Mouse (Mus musculus) CH12.LX (cell line): ENCODE data around the gene Pde4d. TPM values are rescaled to one million over a fixed set of nuclear protein-coding genes. Genes with fewer than 3 reads are reported as not detected.

ENCODE experiments used
- DNase-seq: peaks from one replicate; pipeline ENCODE4 v3.0.0-alpha.2; 2013; ENCODE audit errors: extremely low read depth
- H3K27ac ChIP-seq: 2 replicates; pipeline ENCODE4 v1.5.1; 2012; ENCODE audit warnings: low read depth, mild to moderate bottlenecking, control low read depth, moderate library complexity; ENCODE audit not compliant: insufficient read depth
- H3K27me3 ChIP-seq: replicated peaks from 2 replicates; pipeline ENCODE3; 2012; ENCODE audit warnings: inconsistent platforms
- H3K36me3 ChIP-seq, 2 experiments: replicated peaks in 1 of 2; 2 replicates each; pipeline versions ENCODE3 to v1.6.1; 2012; ENCODE audit warnings: inconsistent platforms in 1 of 2, low read length in 1 of 2, mild to moderate bottlenecking in 1 of 2, mixed read lengths in 1 of 2, moderate library complexity in 1 of 2; ENCODE audit not compliant: control insufficient read depth in 1 of 2, insufficient read depth in 1 of 2
- H3K4me1 ChIP-seq, 2 experiments: 2 replicates each; pipeline ENCODE4 v1.6.1; 2012; ENCODE audit warnings: inconsistent platforms in 1 of 2, moderate library complexity in 1 of 2; ENCODE audit not compliant: insufficient read depth in 2 of 2, control insufficient read depth in 1 of 2
- H3K4me2 ChIP-seq: 2 replicates; pipeline ENCODE4 v1.6.1; 2012; ENCODE audit warnings: low read depth, mild to moderate bottlenecking, control low read depth; ENCODE audit not compliant: poor library complexity, insufficient read depth, severe bottlenecking
- H3K4me3 ChIP-seq, 3 experiments: fragments of 150-350 bp in 1 of 3; sonication (generic) in 1 of 3; replicated peaks in 1 of 3; 2 replicates each; pipeline versions ENCODE3 to v1.5.1; 2011 to 2012; ENCODE audit warnings: low read depth in 2 of 3, low read length in 2 of 3, mild to moderate bottlenecking in 2 of 3, moderate library complexity in 2 of 3, control low read depth in 1 of 3, improper control_type of control experiment in 1 of 3, inconsistent platforms in 1 of 3, mixed read lengths in 1 of 3; ENCODE audit not compliant: poor library complexity in 1 of 3
- H3K79me2 ChIP-seq: replicated peaks from 2 replicates; pipeline ENCODE4 v1.6.1; 2012; ENCODE audit warnings: mild to moderate bottlenecking, moderate library complexity; ENCODE audit not compliant: control insufficient read depth, poor library complexity, insufficient read depth, severe bottlenecking; ENCODE audit errors: extremely low read depth
- H3K9ac ChIP-seq: 2 replicates; pipeline ENCODE4 v1.6.1; 2012; ENCODE audit warnings: low read depth, mild to moderate bottlenecking, control low read depth, moderate library complexity; ENCODE audit not compliant: insufficient read depth
- H3K9me3 ChIP-seq: replicated peaks from 2 replicates; pipeline ENCODE3; 2012; ENCODE audit warnings: low read length, inconsistent platforms, mixed read lengths
- BHLHE40 ChIP-seq: IDR thresholded peaks from 2 replicates; pipeline ENCODE4 v1.6.1; 2011; ENCODE audit warnings: mild to moderate bottlenecking, low read depth, low read length, improper control_type of control experiment
- CHD2 ChIP-seq: IDR thresholded peaks from 2 replicates; pipeline ENCODE4 v1.6.1; 2011; ENCODE audit warnings: low read length, improper control_type of control experiment
- ELF1 ChIP-seq: IDR thresholded peaks from 2 replicates; pipeline ENCODE4 v1.6.1; 2014; ENCODE audit warnings: low read depth, mild to moderate bottlenecking, inconsistent platforms, low read length, improper control_type of control experiment
- EP300 ChIP-seq: IDR thresholded peaks from 2 replicates; pipeline ENCODE4 v1.6.1; 2011; ENCODE audit warnings: low read length, improper control_type of control experiment
- ETS1 ChIP-seq: conservative IDR thresholded peaks from 2 replicates; pipeline ENCODE4 v1.6.1; 2012; ENCODE audit warnings: low read depth, mild to moderate bottlenecking, inconsistent platforms, low read length, improper control_type of control experiment, moderate library complexity
- GABPA ChIP-seq: IDR thresholded peaks from 2 replicates; pipeline ENCODE4 v1.6.1; 2012; ENCODE audit warnings: low read depth, low read length, improper control_type of control experiment, inconsistent platforms; ENCODE audit not compliant: insufficient replicate concordance
- HCFC1 ChIP-seq: IDR thresholded peaks from 2 replicates; pipeline ENCODE4 v1.6.1; 2012; ENCODE audit warnings: low read depth, mild to moderate bottlenecking, inconsistent platforms, low read length, improper control_type of control experiment
- IRF4 ChIP-seq: IDR thresholded peaks from 2 replicates; pipeline ENCODE4 v1.6.1; 2014; ENCODE audit warnings: low read depth, mild to moderate bottlenecking, inconsistent platforms, low read length, improper control_type of control experiment
- JUN ChIP-seq: IDR thresholded peaks from 2 replicates; pipeline ENCODE4 v1.6.1; 2011; ENCODE audit warnings: low read depth, mild to moderate bottlenecking, low read length, improper control_type of control experiment, moderate library complexity; ENCODE audit not compliant: insufficient read depth
- JUND ChIP-seq: conservative IDR thresholded peaks from 2 replicates; pipeline ENCODE4 v1.6.1; 2011; ENCODE audit warnings: low read depth, low read length, improper control_type of control experiment
- KAT2A ChIP-seq: IDR thresholded peaks from 2 replicates; pipeline ENCODE4 v1.6.1; 2012; ENCODE audit warnings: low read length, improper control_type of control experiment, inconsistent platforms; ENCODE audit not compliant: insufficient replicate concordance
- MAFK ChIP-seq: IDR thresholded peaks from 2 replicates; pipeline ENCODE4 v1.6.1; 2011; ENCODE audit warnings: low read length, improper control_type of control experiment; ENCODE audit not compliant: insufficient replicate concordance
- MAX ChIP-seq: IDR thresholded peaks from 2 replicates; pipeline ENCODE4 v1.6.1; 2011; ENCODE audit warnings: low read length, improper control_type of control experiment
- MAZ ChIP-seq: IDR thresholded peaks from 2 replicates; pipeline ENCODE4 v1.6.1; 2012; ENCODE audit warnings: low read depth, mild to moderate bottlenecking, inconsistent platforms, low read length, improper control_type of control experiment, moderate library complexity
- MXI1 ChIP-seq: IDR thresholded peaks from 2 replicates; pipeline ENCODE4 v1.6.1; 2011; ENCODE audit warnings: mild to moderate bottlenecking, low read depth, low read length, improper control_type of control experiment
- MYC ChIP-seq: IDR thresholded peaks from 2 replicates; pipeline ENCODE4 v1.6.1; 2011; ENCODE audit warnings: low read depth, mild to moderate bottlenecking, improper control_type of control experiment, low read length
- NRF1 ChIP-seq: IDR thresholded peaks from 2 replicates; pipeline ENCODE4 v1.6.1; 2014; ENCODE audit warnings: low read depth, mild to moderate bottlenecking, inconsistent platforms, low read length, improper control_type of control experiment, moderate library complexity
- PAX5 ChIP-seq: IDR thresholded peaks from 2 replicates; pipeline ENCODE4 v1.6.1; 2012; ENCODE audit warnings: low read length, inconsistent platforms, mixed read lengths
- POLR2A ChIP-seq: IDR thresholded peaks from 2 replicates; pipeline ENCODE4 v1.6.1; 2011; ENCODE audit warnings: low read depth, mild to moderate bottlenecking, improper control_type of control experiment, low read length
- RAD21 ChIP-seq: IDR thresholded peaks from 2 replicates; pipeline ENCODE4 v1.6.1; 2011; ENCODE audit warnings: low read depth, mild to moderate bottlenecking, low read length, improper control_type of control experiment, moderate library complexity
- RCOR1 ChIP-seq: conservative IDR thresholded peaks from 2 replicates; pipeline ENCODE4 v1.6.1; 2012; ENCODE audit warnings: low read depth, mild to moderate bottlenecking, inconsistent platforms, low read length, improper control_type of control experiment
- SIN3A ChIP-seq: IDR thresholded peaks from 2 replicates; pipeline ENCODE4 v1.6.1; 2012; ENCODE audit warnings: low read length, improper control_type of control experiment, inconsistent platforms
- SMC3 ChIP-seq: IDR thresholded peaks from 2 replicates; pipeline ENCODE4 v1.6.1; 2011; ENCODE audit warnings: low read depth, low read length, improper control_type of control experiment
- TBP ChIP-seq: conservative IDR thresholded peaks from 2 replicates; pipeline ENCODE4 v1.6.1; 2011; ENCODE audit warnings: low read depth, low read length, improper control_type of control experiment
- TCF12 ChIP-seq: IDR thresholded peaks from 2 replicates; pipeline ENCODE4 v1.6.1; 2014; ENCODE audit warnings: low read depth, mild to moderate bottlenecking, inconsistent platforms, low read length, improper control_type of control experiment
- UBTF ChIP-seq: IDR thresholded peaks from 2 replicates; pipeline ENCODE4 v1.6.1; 2012; ENCODE audit warnings: low read depth, mild to moderate bottlenecking, inconsistent platforms, low read length, improper control_type of control experiment, moderate library complexity
- USF2 ChIP-seq: conservative IDR thresholded peaks from 2 replicates; pipeline ENCODE4 v1.6.1; 2011; ENCODE audit warnings: low read depth, low read length, improper control_type of control experiment
- ZC3H11A ChIP-seq: IDR thresholded peaks from 2 replicates; pipeline ENCODE4 v1.6.1; 2012; ENCODE audit warnings: low read depth, mild to moderate bottlenecking, inconsistent platforms, low read length, improper control_type of control experiment
- ZKSCAN1 ChIP-seq: IDR thresholded peaks from 2 replicates; pipeline ENCODE4 v1.6.1; 2012; ENCODE audit warnings: low read depth, inconsistent platforms, low read length, improper control_type of control experiment, borderline replicate concordance
- ZMIZ1 ChIP-seq: IDR thresholded peaks from 2 replicates; pipeline ENCODE4 v1.6.1; 2012; ENCODE audit warnings: low read depth, mild to moderate bottlenecking, inconsistent platforms, low read length, improper control_type of control experiment
- ZNF384 ChIP-seq: IDR thresholded peaks from 2 replicates; pipeline ENCODE4 v1.6.1; 2012; ENCODE audit warnings: low read depth, low read length, improper control_type of control experiment, inconsistent platforms
- dilution Hi-C: fragments of 300-500 bp; cut with MboI; formaldehyde crosslinking; loops from 2 replicates; pipeline ENCODE4 v1.14.3; 2020; ENCODE audit warnings: low sequenced_read_pairs; ENCODE audit not compliant: extremely low pct_unique_long_range_greater_than_20kb, extremely low pct_ligation_motif_present
- in situ Hi-C: fragments of 300-500 bp; cut with MboI; formaldehyde crosslinking; loops from 3 replicates; pipeline ENCODE4 v1.14.3; 2019; ENCODE audit warnings: low sequenced_read_pairs, low pct_ligation_motif_present, low pct_unique_long_range_greater_than_20kb, mixed read lengths
- polyA plus RNA-seq: library from polyadenylated mRNA; unstranded; fragments of >175 nt; gene quantifications from 2 replicates; pipeline ENCODE4 v1.2.1, GENCODE M21; 2012; ENCODE audit warnings: low read depth; ENCODE audit not compliant: insufficient read length
- total RNA-seq, 2 experiments: library from RNA; depleted of rRNA; stranded (reverse); fragments of 300-350 nt in 1 of 2; fragments of >200 nt in 1 of 2; gene quantifications; 2 replicates each; pipeline ENCODE4 v1.2.3; 2012 to 2014

The Pde4d gene
- total and polyA plus RNA-seq, 3 experiments, result not detected

DNA sequence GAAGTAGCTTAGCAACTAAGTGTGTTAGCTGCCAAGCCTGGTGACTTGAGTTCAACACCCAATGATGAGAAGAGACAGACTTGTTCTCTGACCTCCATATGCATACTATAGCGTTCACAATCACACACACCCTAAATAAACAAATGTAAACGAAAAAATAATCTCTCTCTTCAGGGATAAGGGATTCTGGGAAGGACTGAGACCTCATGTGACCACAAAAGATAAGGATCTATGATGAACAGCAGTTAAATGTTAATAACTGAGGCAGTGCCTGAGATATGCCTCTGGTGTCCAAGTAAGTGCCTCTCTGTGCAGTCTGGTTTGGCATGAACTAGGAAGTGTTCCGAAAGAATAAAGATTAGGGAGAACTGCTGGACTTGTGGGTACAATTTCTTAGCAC lies 1243.1 kb downstream of the Pde4d start:
- in situ Hi-C loops (no loop called here), dilution Hi-C loops (no loop called here)
- no peak overlapping the region for H3K4me3 ChIP-seq
- H3K4me1 ChIP-seq, result no peaks in the 10 kb centered on the region
- H3K4me2 ChIP-seq, result no peak overlapping the region
- peaks cover 50% of the 10 kb centered on the region for H3K9me3 ChIP-seq
- H3K9ac ChIP-seq, result no peak overlapping the region
- no peak for DNase-seq
- no peaks in the 10 kb centered on the region for H3K27me3 ChIP-seq
- H3K36me3 ChIP-seq, result no peaks in the 10 kb centered on the region
- H3K27ac ChIP-seq, result no peak overlapping the region
- H3K79me2 ChIP-seq, result no peaks in the 10 kb centered on the region
- TF ChIP-seq ZKSCAN1 (no peak), MAZ (no peak), TBP (no peak), ZNF384 (no peak), HCFC1 (no peak), NRF1 (no peak), RCOR1 (no peak), IRF4 (no peak), ZMIZ1 (no peak), USF2 (no peak), RAD21 (no peak), CHD2 (no peak), SIN3A (no peak), TCF12 (no peak), ETS1 (no peak), GABPA (no peak), ELF1 (no peak), ZC3H11A (no peak), PAX5 (no peak), UBTF (no peak)

- Histone ChIP-seq H3K4me1 (no peaks in the 10 kb centered on the region), H3K4me3 (no peak overlapping the region), H3K9ac (no peak overlapping the region), H3K36me3 (no peaks in the 10 kb centered on the region), H3K4me2 (no peak overlapping the region), H3K27me3 (no peaks in the 10 kb centered on the region), H3K79me2 (no peaks in the 10 kb centered on the region), H3K27ac (no peak overlapping the region), H3K9me3 (peaks cover 53% of the 10 kb centered on the region)
- in situ Hi-C loops (no loop called here), dilution Hi-C loops (no loop called here)
- no peak for DNase-seq
- TF ChIP-seq HCFC1 (no peak), JUND (no peak), BHLHE40 (no peak), MXI1 (no peak), MYC (no peak), GABPA (no peak), KAT2A (no peak), IRF4 (no peak), ETS1 (no peak), MAFK (no peak), ZMIZ1 (no peak), USF2 (no peak), SMC3 (no peak), MAX (no peak), SIN3A (no peak), POLR2A (no peak), EP300 (no peak), JUN (no peak), PAX5 (no peak), ZC3H11A (no peak)
Measured at GRCm38 (mm10) chr13:109693769-109694168, 1244.0 kb downstream of the Pde4d start.
